Mouse (Mus musculus): ENCODE measurements around the gene Cnot6. TPM values are rescaled to one million over a fixed set of nuclear protein-coding genes. Genes with fewer than 3 reads are reported as not detected.

Cnot6 gene
- polyA plus RNA-seq, 1 experiment from 2014 or later, result 58.3 TPM

GRCm38 (mm10) chr11:49707834-49708233 is 4.7 kb downstream of the Cnot6 start:
- Histone ChIP-seq H3K36me3 (peaks cover 75% of the 10 kb centered on the region), H3K9me3 (replicated peaks) (no peaks in the 10 kb centered on the region), H3K4me1 (peaks cover 24% of the 10 kb centered on the region), H3K27me3 (ENCODE audit: low read depth, poor library complexity, severe bottlenecking) (no peaks in the 10 kb centered on the region), H3K4me3 (no peak overlapping the region), H3K27ac (replicated peaks) (no peak overlapping the region)
- DNase-seq (ENCODE audit: low spot score), result no peak
- 94% methylated on average over 2 of the region's 2 CpGs for WGBS

- Histone ChIP-seq H3K27ac (replicated peaks) (no peak overlapping the region), H3K36me3 (peaks cover 99% of the 10 kb centered on the region), H3K27me3 (ENCODE audit: low read depth, poor library complexity, severe bottlenecking) (no peaks in the 10 kb centered on the region), H3K4me1 (peaks cover 7% of the 10 kb centered on the region), H3K4me3 (no peak overlapping the region), H3K9me3 (replicated peaks) (no peaks in the 10 kb centered on the region; the same call in 1 of the 2 replicates)
- 92% methylated on average over 8 of the region's 8 CpGs for WGBS
- no peak for DNase-seq (ENCODE audit: low spot score)
Observed at GRCm38 (mm10) chr11:49704804-49705203, 7.7 kb downstream of the Cnot6 start.

GRCm38 (mm10) chr11:49702014-49702413 is 10.5 kb downstream of the Cnot6 start:
- Histone ChIP-seq H3K4me1 (no peaks in the 10 kb centered on the region), H3K36me3 (peaks cover 98% of the 10 kb centered on the region), H3K4me3 (no peak overlapping the region), H3K27ac (replicated peaks) (no peak overlapping the region), H3K9me3 (replicated peaks) (no peaks in the 10 kb centered on the region; the same call in 1 of the 2 replicates), H3K27me3 (ENCODE audit: low read depth, poor library complexity, severe bottlenecking) (no peaks in the 10 kb centered on the region)
- DNase-seq (ENCODE audit: low spot score), result no peak
- WGBS, result 97% methylated on average over 8 of the region's 8 CpGs

- Histone ChIP-seq H3K36me3 (peaks cover 98% of the 10 kb centered on the region), H3K4me1 (no peaks in the 10 kb centered on the region), H3K27me3 (ENCODE audit: low read depth, poor library complexity, severe bottlenecking) (no peaks in the 10 kb centered on the region), H3K9me3 (replicated peaks) (no peaks in the 10 kb centered on the region; the same call in 1 of the 2 replicates), H3K27ac (replicated peaks) (no peak overlapping the region), H3K4me3 (no peak overlapping the region)
- 98% methylated on average over 1 of the region's 1 CpGs for WGBS
- no peak for DNase-seq (ENCODE audit: low spot score)
Observed at GRCm38 (mm10) chr11:49699079-49699478, 13.4 kb downstream of the Cnot6 start.

- Histone ChIP-seq H3K4me1 (no peaks in the 10 kb centered on the region), H3K27ac (replicated peaks) (no peak overlapping the region), H3K36me3 (peaks cover 99% of the 10 kb centered on the region), H3K4me3 (no peak overlapping the region), H3K27me3 (ENCODE audit: low read depth, poor library complexity, severe bottlenecking) (no peaks in the 10 kb centered on the region), H3K9me3 (replicated peaks) (no peaks in the 10 kb centered on the region; the same call in 1 of the 2 replicates)
- no peak for DNase-seq (ENCODE audit: low spot score)
- 91% methylated on average over 5 of the region's 5 CpGs for WGBS
Observed at GRCm38 (mm10) chr11:49697779-49698178, 14.7 kb downstream of the Cnot6 start.

GRCm38 (mm10) chr11:49696472-49696871 is 16.1 kb downstream of the Cnot6 start:
- no peaks in the 10 kb centered on the region; the same call in 1 of the 2 replicates for H3K9me3 ChIP-seq (replicated peaks)
- H3K4me3 ChIP-seq, result no peak overlapping the region
- no peak overlapping the region for H3K27ac ChIP-seq (replicated peaks)
- peaks cover 99% of the 10 kb centered on the region for H3K36me3 ChIP-seq
- no peaks in the 10 kb centered on the region for H3K27me3 ChIP-seq (ENCODE audit: low read depth, poor library complexity, severe bottlenecking)
- 92% methylated on average over 2 of the region's 2 CpGs for WGBS
- no peaks in the 10 kb centered on the region for H3K4me1 ChIP-seq
- no peak for DNase-seq (ENCODE audit: low spot score)

GRCm38 (mm10) chr11:49695695-49696094 is 16.8 kb downstream of the Cnot6 start:
- H3K36me3 ChIP-seq, result peaks cover 98% of the 10 kb centered on the region
- H3K9me3 ChIP-seq (replicated peaks), result no peaks in the 10 kb centered on the region; the same call in 1 of the 2 replicates
- no peak overlapping the region for H3K27ac ChIP-seq (replicated peaks)
- WGBS, result 93% methylated on average over 2 of the region's 2 CpGs
- no peaks in the 10 kb centered on the region for H3K27me3 ChIP-seq (ENCODE audit: low read depth, poor library complexity, severe bottlenecking)
- DNase-seq (ENCODE audit: low spot score), result no peak
- H3K4me3 ChIP-seq, result no peak overlapping the region
- H3K4me1 ChIP-seq, result no peaks in the 10 kb centered on the region

GRCm38 (mm10) chr11:49695013-49695412 is 17.5 kb downstream of the Cnot6 start:
- H3K36me3 ChIP-seq, result peaks cover 98% of the 10 kb centered on the region
- H3K27me3 ChIP-seq (ENCODE audit: low read depth, poor library complexity, severe bottlenecking), result no peaks in the 10 kb centered on the region
- WGBS, result 99% methylated on average over 3 of the region's 3 CpGs

GRCm38 (mm10) chr11:49684237-49684973 is 28.1 kb downstream of the Cnot6 start:
- Histone ChIP-seq H3K27ac (replicated peaks) (no peak overlapping the region), H3K27me3 (ENCODE audit: low read depth, poor library complexity, severe bottlenecking) (no peaks in the 10 kb centered on the region), H3K4me3 (no peak overlapping the region), H3K9me3 (replicated peaks) (no peaks in the 10 kb centered on the region), H3K36me3 (peaks cover 97% of the 10 kb centered on the region), H3K4me1 (no peaks in the 10 kb centered on the region)
- WGBS, result 98% methylated on average over 12 of the region's 12 CpGs
- no peak for DNase-seq (ENCODE audit: low spot score)

More at GRCm38 (mm10) chr11:49695013-49695412, 17.5 kb downstream of the Cnot6 start:
- H3K4me3 ChIP-seq, result no peak overlapping the region
- H3K4me1 ChIP-seq, result no peaks in the 10 kb centered on the region
- no peaks in the 10 kb centered on the region; the same call in 1 of the 2 replicates for H3K9me3 ChIP-seq (replicated peaks)
- H3K27ac ChIP-seq (replicated peaks), result no peak overlapping the region
- no peak for DNase-seq (ENCODE audit: low spot score)

- Histone ChIP-seq H3K9me3 (replicated peaks) (no peaks in the 10 kb centered on the region), H3K4me1 (no peaks in the 10 kb centered on the region), H3K27me3 (ENCODE audit: low read depth, poor library complexity, severe bottlenecking) (no peaks in the 10 kb centered on the region), H3K4me3 (no peak overlapping the region), H3K27ac (replicated peaks) (no peak overlapping the region), H3K36me3 (peaks cover 90% of the 10 kb centered on the region)
- DNase-seq (ENCODE audit: low spot score), result no peak
- 86% methylated on average over 3 of the region's 3 CpGs for WGBS
Observed at GRCm38 (mm10) chr11:49673433-49673832, 39.1 kb downstream of the Cnot6 start.

- Histone ChIP-seq H3K4me1 (no peaks in the 10 kb centered on the region), H3K27me3 (ENCODE audit: low read depth, poor library complexity, severe bottlenecking) (no peaks in the 10 kb centered on the region), H3K36me3 (peaks cover 26% of the 10 kb centered on the region), H3K27ac (replicated peaks) (no peak overlapping the region), H3K9me3 (replicated peaks) (no peaks in the 10 kb centered on the region), H3K4me3 (no peak overlapping the region)
- no peak for DNase-seq (ENCODE audit: low spot score)
- WGBS, result 86% methylated on average over 4 of the region's 4 CpGs
Observed at GRCm38 (mm10) chr11:49665462-49665861, 47.1 kb downstream of the Cnot6 start.

GRCm38 (mm10) chr11:49664262-49665140 is 48.0 kb downstream of the Cnot6 start:
- no peak for DNase-seq (ENCODE audit: low spot score)
- WGBS, result 83% methylated on average over 12 of the region's 12 CpGs
- Histone ChIP-seq H3K4me3 (no peak overlapping the region), H3K27me3 (ENCODE audit: low read depth, poor library complexity, severe bottlenecking) (no peaks in the 10 kb centered on the region), H3K9me3 (replicated peaks) (no peaks in the 10 kb centered on the region), H3K36me3 (peaks cover 17% of the 10 kb centered on the region), H3K27ac (replicated peaks) (no peak overlapping the region), H3K4me1 (no peaks in the 10 kb centered on the region)

- no peaks in the 10 kb centered on the region for H3K27me3 ChIP-seq (ENCODE audit: low read depth, poor library complexity, severe bottlenecking)
- no peaks in the 10 kb centered on the region for H3K4me1 ChIP-seq
- no peak within 1 kb of the TSS for H3K4me3 ChIP-seq
- 84% methylated on average over 5 of the region's 5 CpGs for WGBS
- H3K9me3 ChIP-seq (replicated peaks), result no peaks in the 10 kb centered on the region
- peaks cover 5% of the 10 kb centered on the region for H3K36me3 ChIP-seq
- no peak for DNase-seq (ENCODE audit: low spot score)
- H3K27ac ChIP-seq (replicated peaks), result no peak within 1 kb of the TSS
Observed at GRCm38 (mm10) chr11:49663310-49663709, 49.2 kb downstream of the Cnot6 start, which contains the start of gene Scgb3a1. Gene Scgb3a1, plus strand, starts transcription at chr11:49663610.

Data from midbrain, embryonic 10.5 days (tissue).